Mouse (Mus musculus) kidney, embryonic 16.5 days (tissue): Measurements from ENCODE around the gene Cnot6. TPM values are rescaled to one million over a fixed set of nuclear protein-coding genes. Genes with fewer than 3 reads are reported as not detected.

Experiments used
- ATAC-seq: fragments of 200-750 bp; cut with Nextera tagmentation; 2 replicates; pipeline ENCODE4 v1.8.0; 2017; ENCODE audit warnings: moderate TSS enrichment; ENCODE audit not compliant: low FRiP score, low TSS enrichment
- H3K27ac ChIP-seq: fragments of 300-500 bp; sonication (generic); 2 replicates; pipeline ENCODE4 v1.5.1; 2014; ENCODE audit warnings: low read length
- H3K27me3 ChIP-seq: fragments of 300-500 bp; sonication (generic); 2 replicates; pipeline ENCODE4 v1.6.1; 2014; ENCODE audit warnings: low read length, control low read depth, mixed read lengths; ENCODE audit not compliant: insufficient read depth
- H3K36me3 ChIP-seq: fragments of 300-500 bp; sonication (generic); 2 replicates; pipeline ENCODE4 v1.6.1; 2014; ENCODE audit warnings: low read length, control low read depth, mixed read lengths; ENCODE audit not compliant: insufficient read depth
- H3K4me1 ChIP-seq: fragments of 300-500 bp; sonication (generic); 2 replicates; pipeline ENCODE4 v1.6.1; 2014; ENCODE audit warnings: low read length, control low read depth, mixed read lengths; ENCODE audit not compliant: insufficient read depth
- H3K4me2 ChIP-seq: fragments of 300-500 bp; sonication (generic); replicated peaks from 2 replicates; pipeline ENCODE4 v1.6.1; 2014; ENCODE audit warnings: low read depth, low read length
- H3K4me3 ChIP-seq: fragments of 300-500 bp; sonication (generic); 2 replicates; pipeline ENCODE4 v1.5.1; 2014; ENCODE audit warnings: mild to moderate bottlenecking, low read length
- H3K9ac ChIP-seq: fragments of 300-500 bp; sonication (generic); replicated peaks from 2 replicates; pipeline ENCODE4 v1.6.1; 2014; ENCODE audit warnings: low read length
- H3K9me3 ChIP-seq: fragments of 300-500 bp; sonication (generic); 2 replicates; pipeline ENCODE4 v1.6.1; 2016; ENCODE audit warnings: low read length, control low read depth
- WGBS: fragments of 180-500 bp; shearing (Covaris S2); extraction: QIAGEN DNeasy Blood & Tissue Kit; methylation state at CpG from one replicate; pipeline ENCODE4 v1.1.7; 2014; 5-methylcytosine and 5-hydroxymethylcytosine counted together
- polyA plus RNA-seq: library from polyadenylated mRNA; unstranded; fragments of >200 nt; fragmentation: Nextera tagmentation; extraction: Ambion mirVana; gene quantifications from 2 replicates; pipeline ENCODE4 v1.2.1, GENCODE M21; 2015

Gene Cnot6
- polyA plus RNA-seq, 1 experiment from 2014 or later, result 53.7 TPM

DNA sequence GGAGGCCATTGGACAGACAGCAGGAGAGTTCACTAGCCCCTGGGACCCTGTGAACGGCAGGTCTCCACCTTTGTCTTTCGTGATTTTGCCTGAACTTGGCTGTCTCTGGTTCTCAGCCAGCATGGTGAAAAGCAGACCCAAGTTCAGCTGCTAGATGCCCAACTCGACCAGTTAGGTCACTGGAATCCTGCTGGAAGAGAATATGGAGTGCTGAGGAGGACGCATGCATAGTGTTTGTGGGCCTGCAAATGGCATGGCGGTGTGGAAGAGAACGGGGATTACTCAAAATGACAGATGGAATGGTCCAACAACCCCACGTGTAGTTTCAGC lies 53.1 kb downstream of the Cnot6 start:
- no peak overlapping the region for H3K9ac ChIP-seq
- no peak for ATAC-seq
- H3K4me3 ChIP-seq, result no peak overlapping the region
- peaks cover 4% of the 10 kb centered on the region; the same call in 1 of the 2 replicates for H3K4me1 ChIP-seq
- H3K36me3 ChIP-seq, result no peaks in the 10 kb centered on the region
- H3K9me3 ChIP-seq, result no peaks in the 10 kb centered on the region
- no peak overlapping the region for H3K4me2 ChIP-seq
- no peaks in the 10 kb centered on the region for H3K27me3 ChIP-seq
- WGBS, result 72% methylated on average over 7 of the region's 7 CpGs
- H3K27ac ChIP-seq, result no peak overlapping the region

GRCm38 (mm10) chr11:49658791-49659469 lies 53.6 kb downstream of the Cnot6 start:
- no peaks in the 10 kb centered on the region for H3K27me3 ChIP-seq
- WGBS, result 67% methylated on average over 10 of the region's 10 CpGs
- H3K36me3 ChIP-seq, result no peaks in the 10 kb centered on the region
- H3K9ac ChIP-seq, result no peak overlapping the region
- no peaks in the 10 kb centered on the region for H3K9me3 ChIP-seq
- peak overlapping the region; percentile 48; the same call in 1 of the 2 replicates for H3K27ac ChIP-seq
- ATAC-seq, result no peak
- no peak overlapping the region for H3K4me2 ChIP-seq
- H3K4me3 ChIP-seq, result no peak overlapping the region
- peaks cover 4% of the 10 kb centered on the region; the same call in 1 of the 2 replicates for H3K4me1 ChIP-seq

- Histone ChIP-seq H3K4me1 (peaks cover 4% of the 10 kb centered on the region; the same call in 1 of the 2 replicates), H3K9ac (no peak overlapping the region), H3K4me3 (no peak overlapping the region), H3K27ac (no peak overlapping the region), H3K4me2 (no peak overlapping the region), H3K9me3 (no peaks in the 10 kb centered on the region), H3K36me3 (no peaks in the 10 kb centered on the region), H3K27me3 (no peaks in the 10 kb centered on the region)
- WGBS, result 66% methylated on average over 4 of the region's 4 CpGs
- ATAC-seq, result no peak
Measured at GRCm38 (mm10) chr11:49658065-49658464, 54.5 kb downstream of the Cnot6 start.

DNA sequence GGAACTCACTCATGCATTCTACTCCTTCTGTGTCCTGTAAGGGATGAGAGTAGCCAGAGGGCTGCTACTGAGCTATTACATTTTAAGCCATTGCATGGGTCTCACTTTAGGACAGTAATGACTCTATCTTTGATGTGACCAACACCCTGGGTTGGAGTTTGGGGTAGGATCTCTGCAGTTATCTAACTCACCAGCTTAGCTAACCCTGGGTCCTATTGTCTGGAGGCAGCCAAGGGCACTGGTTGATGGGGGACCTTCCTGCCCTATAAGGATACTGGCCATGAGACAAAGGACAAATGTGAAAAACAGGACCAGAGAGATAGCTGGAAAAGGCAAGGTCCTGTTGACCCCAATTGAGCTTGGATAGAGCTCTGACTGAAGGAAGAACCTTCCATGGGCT lies 57.0 kb downstream of the Cnot6 start:
- H3K27me3 ChIP-seq, result no peaks in the 10 kb centered on the region
- no peak overlapping the region for H3K4me3 ChIP-seq
- H3K9me3 ChIP-seq, result no peaks in the 10 kb centered on the region
- no peak overlapping the region for H3K4me2 ChIP-seq
- H3K27ac ChIP-seq, result no peak overlapping the region
- no peak overlapping the region for H3K9ac ChIP-seq
- ATAC-seq, result no peak
- no peaks in the 10 kb centered on the region for H3K36me3 ChIP-seq
- H3K4me1 ChIP-seq, result peaks cover 4% of the 10 kb centered on the region

DNA sequence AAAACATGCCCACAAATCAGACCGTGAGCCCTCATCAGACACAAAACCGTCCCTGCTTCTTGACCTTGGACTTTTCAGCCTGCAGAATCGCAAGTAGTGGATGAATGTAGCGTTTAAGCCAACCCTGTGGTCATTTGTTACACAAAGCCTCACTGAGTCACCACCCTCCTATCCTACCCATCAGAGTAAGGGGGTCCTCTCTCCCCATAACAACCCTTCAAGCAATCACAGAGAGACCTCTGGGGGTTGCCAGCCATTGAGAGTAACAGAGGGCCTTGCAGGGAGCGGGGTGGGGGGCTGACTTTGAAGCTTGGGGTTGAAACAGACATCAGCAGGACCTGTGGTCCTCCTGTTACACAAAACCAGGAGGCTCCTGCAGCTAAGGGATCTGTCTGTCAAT lies 57.9 kb downstream of the Cnot6 start:
- WGBS, result 85% methylated on average over 5 of the region's 5 CpGs
- Histone ChIP-seq H3K9ac (no peak overlapping the region), H3K9me3 (no peaks in the 10 kb centered on the region), H3K36me3 (no peaks in the 10 kb centered on the region), H3K27me3 (no peaks in the 10 kb centered on the region), H3K4me2 (no peak overlapping the region), H3K4me3 (no peak overlapping the region), H3K4me1 (peaks cover 8% of the 10 kb centered on the region), H3K27ac (no peak overlapping the region)
- no peak for ATAC-seq

DNA sequence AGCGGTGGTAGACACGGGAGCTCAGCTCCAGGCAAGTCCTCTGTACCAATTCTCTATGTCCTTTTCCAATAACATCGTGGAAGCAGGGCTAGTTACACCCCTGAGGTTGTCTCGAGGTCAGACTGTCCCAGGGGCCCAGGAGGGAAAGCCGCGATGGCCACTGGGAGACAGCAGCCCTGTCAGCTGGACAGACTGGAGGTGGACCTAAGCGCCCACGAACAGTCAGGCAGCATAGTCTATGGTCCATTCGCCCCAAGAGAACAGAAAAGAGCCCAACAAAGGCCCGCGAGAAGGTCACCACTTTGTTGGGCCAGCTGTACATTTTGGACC lies 59.5 kb downstream of the Cnot6 start:
- H3K27ac ChIP-seq, result no peak overlapping the region
- H3K4me1 ChIP-seq, result peaks cover 4% of the 10 kb centered on the region; the same call in 1 of the 2 replicates

DNA sequence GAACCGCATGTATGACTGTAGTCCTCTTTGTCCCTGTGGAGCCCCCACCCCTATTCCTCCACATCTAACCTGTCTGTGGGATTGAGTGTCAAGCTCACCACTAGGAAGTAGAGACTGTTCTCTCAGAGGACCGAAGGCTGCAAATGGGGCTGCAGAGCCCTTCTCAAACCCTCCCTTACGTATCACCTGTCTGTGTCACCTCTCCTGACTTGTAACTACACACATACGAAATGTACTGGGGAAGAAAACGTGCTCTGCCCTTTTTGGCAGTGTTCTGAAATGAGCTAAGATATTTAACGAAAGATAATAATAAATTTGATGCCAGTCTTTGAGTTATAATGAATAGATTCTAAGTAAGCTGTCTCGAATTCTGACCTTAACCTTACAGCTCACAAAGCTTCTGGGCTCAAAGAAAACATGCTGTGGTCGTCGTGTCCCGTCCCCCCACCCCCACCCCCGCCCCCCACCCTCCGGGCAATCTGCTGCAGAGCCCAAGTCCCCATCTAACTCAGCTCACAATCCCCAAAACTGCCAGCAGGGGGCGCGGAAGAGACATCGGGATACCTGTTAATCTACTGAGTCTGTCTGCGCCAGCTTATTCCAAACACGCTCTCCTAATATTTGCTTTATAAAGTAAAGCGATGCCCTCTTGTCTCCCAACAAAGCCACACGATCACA lies 60.0 kb downstream of the Cnot6 start:
- Histone ChIP-seq H3K4me2 (peak overlapping the region; percentile 40), H3K36me3 (no peaks in the 10 kb centered on the region), H3K27ac (no peak overlapping the region), H3K27me3 (no peaks in the 10 kb centered on the region), H3K9ac (no peak overlapping the region), H3K4me3 (no peak overlapping the region), H3K9me3 (no peaks in the 10 kb centered on the region), H3K4me1 (peaks cover 4% of the 10 kb centered on the region; the same call in 1 of the 2 replicates)
- 23% methylated on average over 19 of the region's 19 CpGs for WGBS
- 0 out of 2 replicates have a peak, but pooled peaks have one; percentile 12 for ATAC-seq

More for the DNA sequence above, 59.5 kb downstream of the Cnot6 start:
- H3K9me3 ChIP-seq, result no peaks in the 10 kb centered on the region
- 0 out of 2 replicates have a peak, but pooled peaks have one; percentile 29 for ATAC-seq
- no peak overlapping the region for H3K9ac ChIP-seq
- 35% methylated on average over 11 of the region's 11 CpGs for WGBS
- peak overlapping the region; percentile 40 for H3K4me2 ChIP-seq
- no peak overlapping the region for H3K4me3 ChIP-seq
- no peaks in the 10 kb centered on the region for H3K27me3 ChIP-seq
- no peaks in the 10 kb centered on the region for H3K36me3 ChIP-seq

DNA sequence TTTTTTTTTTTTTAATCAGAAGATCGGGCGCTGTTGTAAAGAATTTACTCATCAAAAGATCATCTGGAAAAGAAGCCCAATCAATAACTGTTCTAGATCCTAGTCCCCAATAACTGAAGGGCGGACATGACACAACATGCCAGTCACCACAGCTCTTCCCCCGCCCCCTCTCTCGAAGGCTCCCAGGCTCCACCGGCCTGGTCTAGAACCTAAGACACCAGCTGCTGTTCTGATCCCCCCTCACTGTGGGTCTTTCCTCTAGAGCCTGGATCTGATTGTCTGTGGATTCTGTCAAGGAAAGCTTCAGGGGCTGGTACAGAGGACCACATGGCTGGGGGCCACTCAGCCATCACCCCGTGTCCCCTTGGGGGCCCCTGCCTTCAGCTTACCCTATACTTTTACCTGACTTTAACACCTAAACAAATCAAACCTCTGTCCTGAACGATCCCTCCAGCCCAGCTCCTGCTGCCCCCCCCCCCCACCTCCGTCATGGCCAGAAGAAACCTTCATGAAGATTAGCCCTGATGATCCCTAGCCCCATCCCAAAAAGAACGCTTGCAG lies 60.7 kb downstream of the Cnot6 start:
- Histone ChIP-seq H3K9ac (no peak overlapping the region), H3K36me3 (no peaks in the 10 kb centered on the region), H3K27me3 (no peaks in the 10 kb centered on the region), H3K27ac (no peak overlapping the region), H3K4me2 (no peak overlapping the region), H3K4me3 (no peak overlapping the region), H3K4me1 (peaks cover 4% of the 10 kb centered on the region; the same call in 1 of the 2 replicates), H3K9me3 (no peaks in the 10 kb centered on the region)
- no peak for ATAC-seq
- WGBS, result 86% methylated on average over 10 of the region's 10 CpGs

- Histone ChIP-seq H3K27me3 (no peaks in the 10 kb centered on the region), H3K4me2 (peak overlapping the region; percentile 42), H3K9me3 (no peaks in the 10 kb centered on the region), H3K4me1 (peaks cover 4% of the 10 kb centered on the region; the same call in 1 of the 2 replicates), H3K4me3 (no peak overlapping the region), H3K36me3 (no peaks in the 10 kb centered on the region), H3K27ac (no peak overlapping the region), H3K9ac (no peak overlapping the region)
- WGBS, result 56% methylated on average over 16 of the region's 16 CpGs
- no peak for ATAC-seq
Measured at GRCm38 (mm10) chr11:49650994-49651761, 61.3 kb downstream of the Cnot6 start.
